Mouse (Mus musculus) B cell, adult 2 months (primary cell): ENCODE measurements around the gene Gpr139.

Experiments used
- DNase-seq, 2 experiments: peaks; one replicate each; pipeline ENCODE4 v3.0.0; 2022

Gpr139 gene

DNA sequence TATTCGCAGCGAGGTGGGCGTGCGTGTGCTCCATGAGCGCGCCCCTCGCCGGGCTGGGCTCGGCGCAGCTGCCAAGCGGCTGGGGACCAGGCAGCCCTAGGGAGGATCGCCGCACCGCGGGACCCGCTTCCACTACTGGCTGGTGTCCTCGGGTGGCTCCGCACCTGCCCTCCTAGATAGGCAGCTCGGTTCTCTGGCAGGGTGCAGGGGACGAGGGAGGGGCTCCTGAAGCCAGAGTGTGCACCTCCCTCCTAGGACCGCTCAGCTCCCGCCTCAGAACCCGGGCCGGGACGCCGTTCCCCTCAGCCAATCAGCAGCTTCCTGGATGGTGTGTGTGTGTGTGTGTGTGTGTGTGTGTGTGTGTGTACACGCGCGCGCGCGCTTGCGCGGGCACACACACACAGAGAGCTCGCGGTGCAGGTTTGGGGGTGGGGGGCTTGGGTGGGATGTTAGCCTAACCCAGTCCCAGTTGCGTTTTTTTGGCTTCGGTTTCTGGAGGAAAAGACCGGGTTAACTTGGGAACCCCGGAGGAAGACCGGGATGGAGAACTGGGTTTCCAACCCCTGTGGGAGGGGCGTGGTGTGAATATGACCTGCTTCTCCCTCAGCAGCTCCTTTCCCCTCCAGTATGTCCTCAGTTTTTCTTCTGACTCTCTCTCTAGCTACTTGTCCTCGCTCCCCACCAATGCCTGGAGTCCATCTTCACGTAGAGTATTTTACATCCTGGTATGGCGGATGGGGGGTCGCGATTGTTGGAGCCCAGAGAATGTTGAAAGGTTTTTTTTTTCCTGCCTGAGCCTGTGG, at the start of gene Gpr139:
Gpr139 (minus strand) TSS at position 263 of the 803 bp plus-strand sequence.
- DNase-seq: no peak

DNA sequence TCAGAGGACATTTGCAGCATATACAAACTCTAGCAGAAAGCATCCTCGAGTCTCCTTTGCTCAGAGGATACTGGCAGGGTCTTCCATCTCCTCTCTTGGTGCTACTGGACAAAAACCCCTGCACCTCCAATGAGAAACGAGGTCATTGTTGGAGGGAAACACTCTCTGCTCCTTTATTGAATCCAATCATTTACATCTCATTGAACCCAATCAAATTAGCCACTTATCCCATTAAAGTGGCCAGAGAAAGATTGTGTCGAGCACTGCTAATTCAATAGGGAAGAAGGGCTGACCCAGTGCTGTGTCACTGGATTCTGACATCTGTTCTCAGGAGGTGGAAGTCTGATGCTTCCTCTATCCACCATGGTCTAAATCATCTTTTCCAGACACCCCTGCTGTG, 46.6 kb upstream of the Gpr139 start:
- no peak for DNase-seq

DNA sequence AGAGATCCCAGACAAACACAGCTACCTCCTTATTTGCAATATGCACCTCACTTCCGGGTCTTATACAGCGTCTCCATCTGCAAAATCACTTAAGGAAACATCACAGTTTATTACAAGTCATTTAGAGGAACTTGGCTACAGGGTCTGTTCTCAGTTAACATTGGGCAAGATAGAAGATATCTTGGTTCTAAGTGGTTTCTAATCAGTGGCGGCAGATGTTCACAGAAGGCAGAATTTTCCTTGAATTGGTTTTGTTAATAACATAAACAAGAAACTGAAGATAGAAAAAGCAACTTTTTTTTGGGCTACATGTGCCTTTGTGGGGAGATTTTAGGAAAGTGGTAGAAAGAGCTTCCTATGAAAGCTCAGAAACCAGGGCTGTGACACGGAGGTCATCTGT, 38.3 kb upstream of the Gpr139 start:
- DNase-seq: no peak

DNA sequence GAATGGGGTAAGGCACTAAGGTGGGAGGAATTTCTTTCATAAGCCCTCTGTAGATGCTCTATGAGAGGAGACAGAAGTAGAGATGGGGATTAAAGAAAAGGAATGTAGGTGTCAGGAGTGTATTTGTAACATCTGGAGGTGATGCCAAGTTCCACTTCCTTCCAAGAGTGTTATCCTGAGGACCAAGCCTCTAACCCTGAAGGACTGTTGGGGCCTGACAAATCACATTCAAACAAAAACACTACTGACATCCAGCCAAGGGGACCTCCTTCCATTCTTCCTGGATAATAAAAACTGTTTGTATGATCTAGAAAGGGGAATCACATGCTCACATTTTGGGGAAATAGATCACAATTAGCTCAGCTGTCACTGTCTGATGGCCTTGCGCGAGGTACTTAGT, 34.7 kb upstream of the Gpr139 start:
- DNase-seq: no peak

DNA sequence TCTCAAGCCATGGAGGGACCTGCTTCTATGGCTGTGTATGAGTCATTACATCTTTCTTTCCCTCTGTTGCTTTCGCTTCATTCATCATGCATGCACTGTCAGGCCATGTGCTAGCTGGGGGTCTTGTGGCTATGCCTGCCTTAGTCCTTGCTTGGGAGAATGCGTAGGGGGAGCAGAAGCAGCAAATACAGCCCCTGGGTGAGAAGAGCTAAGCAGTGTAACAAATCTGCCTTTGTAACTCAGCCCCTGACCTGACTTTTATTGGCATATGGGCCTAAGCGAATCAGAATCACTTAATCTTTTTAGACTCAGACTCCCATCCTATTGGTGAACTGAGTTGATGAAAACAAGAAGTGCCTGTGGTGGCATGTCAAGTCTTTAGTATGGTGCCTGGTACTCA, 22.8 kb upstream of the Gpr139 start:
- DNase-seq: no peak

DNA sequence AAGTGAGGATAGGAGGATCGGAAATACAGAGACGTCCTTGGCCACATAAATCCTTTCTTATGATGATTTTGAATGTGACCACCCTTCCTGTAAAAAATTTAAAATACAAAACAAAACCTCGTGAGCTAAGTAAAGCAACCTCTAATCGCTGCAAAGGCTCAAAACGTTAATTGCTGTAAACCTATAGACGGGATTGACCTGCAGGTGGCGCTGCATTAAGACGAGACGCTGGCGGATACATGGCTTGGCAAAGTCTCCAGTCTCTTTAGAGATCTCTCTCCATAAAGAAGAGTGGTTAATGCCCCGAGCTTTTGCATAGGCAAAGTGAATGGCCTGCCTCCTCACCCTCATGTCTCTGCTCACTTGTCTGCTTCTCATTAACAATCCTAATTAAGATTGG, 2.0 kb upstream of the Gpr139 start:
- no peak for DNase-seq

DNA sequence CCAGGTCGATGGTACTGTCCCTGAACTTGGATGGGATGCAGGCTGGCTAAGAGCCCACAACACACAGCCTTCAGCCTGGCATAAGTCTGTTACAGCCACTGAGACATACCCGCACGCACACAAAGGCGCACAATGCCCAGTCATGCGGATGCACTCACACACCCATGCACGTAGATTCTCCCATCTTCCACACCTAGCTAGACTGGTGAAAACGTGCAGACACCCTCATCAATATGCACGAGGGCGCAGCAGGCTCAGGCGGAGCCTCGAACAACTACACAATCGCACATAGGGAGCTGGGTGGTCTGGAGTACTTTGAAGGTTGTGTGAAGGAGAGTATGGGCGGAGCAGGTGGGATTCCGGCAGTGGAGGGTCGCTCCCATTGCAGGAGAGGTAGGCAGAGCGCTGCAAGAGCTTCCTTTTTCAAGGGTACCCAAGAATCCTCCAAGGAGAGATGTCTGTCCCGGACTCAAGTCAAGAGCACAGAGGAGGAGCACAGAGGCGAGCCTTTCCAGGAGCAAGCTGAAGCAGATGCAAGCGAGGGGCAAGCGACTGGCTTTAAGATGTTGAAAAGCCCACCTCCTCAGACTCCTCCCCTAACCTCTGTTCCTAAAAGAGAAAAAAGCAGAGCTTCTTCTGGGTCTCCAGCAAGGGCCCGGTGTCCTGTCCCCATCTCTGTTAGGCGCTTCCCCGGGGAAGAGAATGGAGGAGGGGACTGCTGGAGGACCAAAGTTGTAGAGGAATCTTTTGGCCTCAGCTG, 958 bp upstream of the Gpr139 start:
- no peak for DNase-seq

DNA sequence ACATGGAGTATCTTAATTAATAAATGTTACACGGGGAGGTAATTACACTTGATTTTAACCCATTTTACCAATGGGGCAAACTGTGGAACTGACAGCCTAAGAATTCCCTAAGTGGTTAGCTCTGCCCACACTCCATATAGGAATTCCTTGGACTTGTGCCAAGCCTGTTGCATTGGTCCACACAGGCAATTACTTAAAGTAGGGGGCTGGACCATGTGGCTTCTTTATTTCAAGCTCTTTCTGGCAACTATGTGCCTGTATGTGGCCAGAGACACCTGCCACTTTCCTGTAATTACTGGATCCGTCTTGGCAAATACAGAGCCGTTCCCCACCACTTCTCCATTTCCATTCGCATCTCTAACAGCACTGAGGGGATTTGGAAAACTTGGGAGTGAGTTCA, 3.4 kb downstream of the Gpr139 start:
- DNase-seq: no peak

DNA sequence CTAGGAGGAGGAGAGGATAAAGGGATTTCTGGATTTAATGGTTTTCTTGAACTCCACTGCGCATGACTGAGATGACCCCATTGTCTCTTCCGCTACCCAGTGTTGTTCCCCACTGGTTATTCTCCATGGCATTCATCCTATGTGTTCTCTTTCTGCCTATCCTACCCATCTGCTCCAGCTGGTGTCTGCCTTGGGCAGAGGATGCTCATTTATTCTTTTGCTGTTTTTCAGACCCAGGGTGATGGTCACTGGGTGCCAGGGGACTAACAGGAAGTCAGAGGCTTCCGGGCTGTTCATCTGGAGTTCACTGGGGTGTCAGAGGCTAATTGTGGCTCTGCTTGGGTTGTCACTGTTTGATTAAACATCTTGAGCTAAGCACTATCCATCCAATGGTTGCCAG, 24.4 kb downstream of the Gpr139 start:
- DNase-seq: no peak

DNA sequence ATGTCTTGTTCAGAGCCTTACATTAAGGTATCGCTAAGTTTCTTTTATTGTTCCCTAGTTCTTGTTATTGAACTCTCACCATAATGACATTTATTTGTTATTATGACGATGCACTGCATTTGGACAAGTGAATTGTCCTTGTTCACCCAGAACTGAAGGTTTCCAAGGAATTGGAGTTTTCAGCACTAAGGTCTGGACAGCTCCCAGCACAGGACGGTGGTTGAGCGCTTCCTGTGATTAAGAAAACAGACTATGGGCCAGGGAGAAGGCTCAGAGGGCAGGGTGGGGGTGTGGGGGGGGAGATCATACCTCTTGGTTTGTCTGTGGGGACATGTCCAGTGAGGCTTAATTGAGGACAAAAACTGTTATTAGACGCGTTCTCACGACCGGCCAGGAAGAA, 72.6 kb downstream of the Gpr139 start:
- no peak for DNase-seq

DNA sequence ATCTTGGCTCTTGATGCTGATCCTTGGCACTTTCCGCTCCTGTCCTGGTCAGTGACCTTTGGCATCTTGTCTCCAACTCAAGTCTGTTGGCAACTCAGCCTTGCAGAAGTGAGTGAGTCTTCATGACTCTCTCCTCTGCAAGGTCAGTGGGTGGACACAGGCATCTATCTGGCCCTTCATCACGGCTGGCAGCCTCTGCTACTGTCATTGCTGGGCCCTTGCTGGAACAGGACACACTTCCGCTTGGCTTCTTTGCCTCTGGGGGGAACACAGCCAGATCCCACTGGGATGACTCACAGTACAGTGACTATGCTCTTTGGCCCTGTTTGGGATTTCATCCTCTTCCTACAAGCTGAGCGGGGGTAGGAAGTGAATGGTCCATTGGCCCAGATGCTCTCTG, 78.5 kb downstream of the Gpr139 start:
- no peak for DNase-seq

DNA sequence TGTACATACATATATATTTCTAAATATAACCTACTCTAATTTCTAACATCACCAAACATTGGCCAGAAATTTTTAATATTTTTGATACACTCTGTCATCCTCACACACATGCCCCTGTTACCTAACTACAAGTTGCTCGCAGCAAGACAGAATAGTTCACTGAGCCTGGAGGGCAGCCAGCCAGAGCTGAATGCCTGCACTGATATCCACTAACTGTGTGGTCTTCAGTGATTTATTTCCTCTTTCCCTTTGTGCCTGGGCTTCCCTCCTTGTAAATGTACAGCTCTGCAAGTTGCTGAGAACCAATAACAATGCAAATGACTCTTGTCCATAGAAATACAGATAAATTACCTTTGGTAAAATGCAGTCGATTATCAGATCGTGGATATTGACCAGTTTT, 87.8 kb downstream of the Gpr139 start:
- DNase-seq: no peak
